Mouse (Mus musculus): ENCODE results near the gene Ccdc157.
"Not testable (repeated sequence)": the region's sequence is repeated elsewhere in the genome, so short reads cannot be mapped to it uniquely, and the experiment has no call there.

The Ccdc157 gene

GRCm38 (mm10) chr11:4123922-4124321 lies 36.2 kb downstream of the Ccdc157 start:
- DNase-seq: peak; percentile 61

- peak; percentile 72 for DNase-seq
These were observed 37.1 kb downstream of the Ccdc157 start, which contains the start of gene Sec14l2 for GRCm38 (mm10) chr11:4122742-4123579. Sec14l2 (minus strand) TSS chr11:4123415.

DNA sequence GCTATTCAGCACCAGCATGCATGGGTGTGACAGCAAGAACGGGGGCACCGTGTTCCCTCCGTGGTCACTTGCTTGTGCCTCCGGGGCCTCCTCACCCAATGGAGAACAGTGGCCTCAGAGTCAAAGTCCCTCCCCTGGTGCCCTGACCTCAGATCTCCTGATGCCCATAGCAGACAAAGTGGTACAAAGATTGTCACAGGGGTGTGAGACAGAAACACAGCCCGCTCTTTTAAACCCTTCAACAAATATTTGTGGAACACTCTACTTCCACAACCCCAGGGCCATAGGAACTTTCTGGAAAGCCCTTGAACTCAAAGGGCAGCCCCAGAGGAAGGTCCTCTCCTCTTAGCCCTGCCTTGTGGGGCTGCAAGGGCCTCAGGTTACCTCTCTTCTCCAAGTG lies 37.9 kb downstream of the Ccdc157 start:
- DNase-seq: no peak

GRCm38 (mm10) chr11:4121691-4122090 lies 38.4 kb downstream of the Ccdc157 start:
- DNase-seq: no peak

DNA sequence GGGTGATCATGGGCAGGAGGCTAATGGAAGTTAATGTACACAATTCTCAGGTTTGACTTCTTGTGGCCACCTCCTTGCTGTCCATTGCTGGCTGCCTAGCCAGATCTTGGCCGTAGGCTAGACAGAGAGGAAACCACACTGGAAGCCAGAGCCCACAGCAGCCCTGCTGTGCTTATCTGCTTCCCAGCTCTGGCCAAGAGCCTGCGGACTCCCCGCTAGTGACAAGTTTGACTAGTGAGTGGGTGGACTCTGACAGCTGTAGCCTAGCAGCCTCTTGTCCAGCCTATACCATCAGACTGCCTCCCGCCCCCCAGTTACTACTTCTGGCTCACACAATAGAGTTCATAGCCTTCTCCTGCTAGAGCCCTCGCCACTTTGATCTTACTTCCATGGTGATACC lies 40.5 kb downstream of the Ccdc157 start:
- no peak for DNase-seq

DNA sequence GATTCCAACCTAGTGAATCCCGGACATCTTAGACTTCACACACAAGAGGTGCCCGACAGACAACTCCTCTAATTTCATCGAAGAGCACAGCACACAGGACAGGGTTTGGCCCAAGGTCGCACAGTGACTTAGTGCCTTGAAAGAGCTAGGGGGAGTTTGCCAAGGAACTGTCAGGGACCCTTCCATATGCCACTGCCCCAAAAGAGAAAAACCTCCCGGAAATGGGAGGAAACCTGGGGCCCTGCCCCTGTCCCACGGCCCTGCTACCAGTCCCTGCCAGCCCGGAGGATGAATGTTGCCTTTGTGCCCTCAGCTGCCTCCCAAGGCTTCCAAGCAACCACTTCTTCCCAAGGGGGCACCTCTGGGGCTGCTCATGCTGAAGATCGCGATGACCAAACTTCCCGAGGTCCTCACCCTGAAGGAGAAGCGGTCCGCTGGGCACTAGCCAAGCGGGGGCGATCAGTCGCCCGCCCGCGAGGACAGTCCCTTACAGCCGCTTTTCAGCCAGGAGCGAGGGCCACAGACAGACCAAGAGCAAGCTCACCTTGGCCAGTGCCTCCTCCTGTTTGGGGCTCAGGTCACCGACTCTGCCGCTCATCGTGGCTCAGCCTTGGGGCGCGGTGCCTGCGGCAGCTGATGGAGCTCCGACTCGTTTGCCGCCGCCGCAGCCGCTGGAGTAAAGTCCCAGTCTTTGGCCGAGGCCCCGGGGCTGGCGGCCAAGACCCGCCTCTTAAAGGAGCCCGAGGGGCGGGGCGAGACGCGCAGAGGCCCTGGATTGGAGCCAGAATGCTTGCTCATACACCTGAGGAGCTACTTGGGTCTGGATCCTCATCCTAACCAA lies 41.8 kb downstream of the Ccdc157 start:
- peak; percentile 73 for DNase-seq

- peak; percentile 32 for DNase-seq
These were observed 42.6 kb downstream of the Ccdc157 start for GRCm38 (mm10) chr11:4117372-4118071.

GRCm38 (mm10) chr11:4116458-4117141 lies 43.5 kb downstream of the Ccdc157 start:
- no peak for DNase-seq

DNA sequence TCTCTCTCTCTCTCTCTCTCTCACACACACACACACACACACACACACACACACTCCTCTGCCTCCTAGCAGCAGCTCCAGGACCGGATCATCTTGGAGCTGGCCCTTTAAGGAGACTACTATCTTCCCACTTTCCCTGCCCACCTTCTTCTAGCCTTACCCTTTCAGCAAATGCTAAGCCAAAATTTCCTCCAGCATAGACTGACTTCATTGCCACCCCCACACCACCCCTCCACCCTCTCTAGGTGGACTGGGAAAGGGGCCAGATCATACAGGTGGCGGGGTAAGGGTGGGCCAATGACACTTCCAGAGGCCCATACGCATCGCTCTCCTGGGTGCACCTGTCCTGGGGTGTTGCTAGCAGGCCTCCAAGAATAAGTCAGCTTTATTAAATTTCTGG lies 44.7 kb downstream of the Ccdc157 start:
- no peak for DNase-seq

DNA sequence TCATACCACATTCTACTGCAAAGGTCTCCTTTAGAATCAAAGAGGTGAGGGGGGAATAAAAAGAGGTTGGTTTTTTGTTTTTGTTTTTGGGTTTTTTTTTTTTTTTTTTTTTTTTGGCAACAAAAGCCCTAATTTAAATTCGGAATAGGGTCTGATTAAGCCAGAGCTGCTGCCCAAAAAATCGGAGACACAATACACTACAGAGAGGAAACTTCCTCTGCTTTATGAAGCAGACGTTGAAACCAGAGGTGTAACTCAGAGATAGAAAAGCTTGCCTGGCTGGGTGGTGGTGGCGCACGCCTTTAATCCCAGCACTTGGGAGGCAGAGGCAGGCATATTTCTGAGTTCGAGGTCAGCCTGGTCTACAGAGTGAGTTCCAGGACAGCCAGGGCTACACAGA lies 45.6 kb downstream of the Ccdc157 start:
- DNase-seq: not testable (repeated sequence)

DNA sequence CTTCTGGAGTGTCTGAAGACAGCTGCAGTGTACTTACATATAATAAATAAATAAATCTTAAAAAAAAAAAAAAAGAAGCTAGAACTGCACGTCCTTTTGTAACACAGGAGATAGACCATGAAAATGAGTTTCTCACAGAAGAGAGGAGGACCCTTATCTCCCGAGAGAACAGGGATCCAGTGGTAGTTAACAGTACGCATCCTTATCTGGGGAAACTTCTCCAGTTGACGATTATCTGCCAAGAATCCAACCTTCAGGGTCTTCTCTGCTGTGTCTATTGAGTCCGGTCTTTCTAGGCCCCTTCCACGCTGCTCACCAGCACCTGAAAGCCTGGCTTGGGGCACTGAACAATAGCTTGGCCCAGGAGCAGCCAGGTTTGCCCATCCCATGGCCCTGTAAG lies 46.1 kb downstream of the Ccdc157 start:
- no peak for DNase-seq

GRCm38 (mm10) chr11:4113496-4113895 lies 46.6 kb downstream of the Ccdc157 start:
- no peak for DNase-seq

DNA sequence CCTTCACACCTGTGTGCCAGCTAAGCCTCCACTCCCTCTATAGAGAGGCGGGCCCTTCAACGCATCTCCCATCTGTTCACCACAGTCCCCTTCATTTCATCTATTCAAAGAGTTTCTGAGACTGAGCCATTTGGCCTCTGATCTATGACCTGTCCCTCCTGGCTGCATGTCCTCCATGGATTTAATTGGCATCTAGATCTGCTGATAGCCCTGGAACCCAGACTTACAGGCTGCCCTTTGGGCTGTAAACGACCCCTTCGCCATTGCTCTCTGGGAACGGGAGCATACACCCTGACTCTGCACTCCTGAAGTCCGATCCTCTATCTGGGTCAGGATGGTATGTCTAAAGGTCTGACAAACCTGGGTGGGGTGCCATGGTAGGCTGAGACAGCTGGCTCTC lies 47.2 kb downstream of the Ccdc157 start:
- DNase-seq: no peak

- no peak for DNase-seq
These were observed 48.1 kb downstream of the Ccdc157 start for GRCm38 (mm10) chr11:4112033-4112432.

DNA sequence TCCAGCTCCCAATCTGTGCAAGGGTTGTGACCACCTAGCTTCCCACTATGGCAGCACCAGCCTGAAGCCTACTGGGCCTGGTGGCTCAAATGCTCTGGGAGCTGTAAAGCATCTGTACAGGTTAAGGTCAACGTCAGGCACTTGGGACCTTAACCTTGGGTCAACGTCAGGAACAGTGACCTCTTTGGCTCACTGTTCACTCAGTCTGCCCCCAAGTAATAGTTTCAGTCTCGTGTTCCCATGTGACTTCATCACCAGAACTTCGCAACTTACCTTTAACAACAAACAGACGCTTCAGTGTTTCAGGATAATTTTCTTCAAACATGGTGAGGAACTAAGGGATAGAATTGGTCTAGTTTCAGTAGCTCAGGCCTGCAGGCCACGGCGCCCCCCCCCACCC lies 51.4 kb downstream of the Ccdc157 start:
- no peak for DNase-seq

DNA sequence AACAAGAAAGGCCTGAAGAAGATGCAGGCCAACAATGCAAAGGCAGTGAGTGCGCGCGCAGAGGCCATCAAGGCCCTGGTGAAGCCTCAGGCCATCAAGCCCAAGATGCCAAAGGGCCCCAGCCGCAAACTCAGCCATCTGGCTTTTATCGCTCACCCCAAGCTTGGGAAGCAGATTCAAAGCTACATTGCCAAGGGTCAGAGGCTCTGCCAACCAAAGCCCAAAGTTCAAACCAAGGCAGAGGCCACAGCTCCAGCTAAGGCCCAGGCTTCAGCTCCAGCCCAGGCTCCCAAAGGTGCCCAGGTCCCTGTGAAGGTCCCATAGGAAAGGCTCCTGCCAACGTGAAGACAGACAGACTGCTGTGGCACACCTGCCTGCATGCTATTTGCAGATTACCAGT lies 52.2 kb downstream of the Ccdc157 start:
- DNase-seq: not testable (repeated sequence)

DNA sequence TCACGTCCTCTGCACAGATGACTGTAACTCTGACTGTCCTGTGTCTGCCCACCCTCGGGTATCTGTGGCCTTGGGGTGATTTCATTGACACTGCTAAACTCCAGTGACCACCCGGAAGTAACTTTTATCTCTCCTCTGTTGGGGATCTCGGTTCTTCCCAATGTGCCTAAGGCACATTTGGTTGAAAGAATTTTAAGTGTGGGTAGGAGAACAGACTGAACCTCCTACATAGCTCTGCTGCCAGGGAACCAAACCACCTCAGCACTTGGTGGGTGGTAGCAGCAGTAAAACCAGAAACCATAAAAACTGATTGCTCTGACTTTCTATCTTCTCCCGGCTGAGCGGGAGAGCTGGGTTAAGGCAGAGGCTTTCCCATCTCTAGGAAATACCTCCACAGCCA lies 54.6 kb downstream of the Ccdc157 start:
- DNase-seq: no peak

GRCm38 (mm10) chr11:4104989-4105388 lies 55.1 kb downstream of the Ccdc157 start:
- DNase-seq: no peak

GRCm38 (mm10) chr11:4103522-4103921 lies 56.6 kb downstream of the Ccdc157 start:
- no peak for DNase-seq

DNA sequence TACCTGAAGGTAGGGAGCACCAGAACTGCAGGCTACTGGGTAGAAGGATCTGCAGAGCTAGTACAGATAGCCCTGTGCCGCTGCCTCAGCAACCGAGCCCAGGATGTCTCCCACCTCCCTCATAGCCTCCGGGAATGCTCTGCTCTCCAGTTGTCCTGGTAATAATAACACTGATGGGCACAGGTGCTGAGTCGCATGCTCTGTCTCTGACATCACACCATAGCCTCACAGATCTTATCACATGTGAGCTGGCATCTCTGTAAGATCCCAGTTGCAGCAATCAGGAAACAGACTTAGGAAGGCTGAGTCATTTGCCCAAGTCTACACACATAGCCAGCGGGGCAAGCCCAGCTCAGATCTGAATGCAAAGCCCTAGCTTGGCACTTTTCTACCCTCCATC lies 58.2 kb downstream of the Ccdc157 start:
- no peak for DNase-seq

- DNase-seq: no peak
These were observed 60.6 kb downstream of the Ccdc157 start for GRCm38 (mm10) chr11:4099447-4099846.

DNA sequence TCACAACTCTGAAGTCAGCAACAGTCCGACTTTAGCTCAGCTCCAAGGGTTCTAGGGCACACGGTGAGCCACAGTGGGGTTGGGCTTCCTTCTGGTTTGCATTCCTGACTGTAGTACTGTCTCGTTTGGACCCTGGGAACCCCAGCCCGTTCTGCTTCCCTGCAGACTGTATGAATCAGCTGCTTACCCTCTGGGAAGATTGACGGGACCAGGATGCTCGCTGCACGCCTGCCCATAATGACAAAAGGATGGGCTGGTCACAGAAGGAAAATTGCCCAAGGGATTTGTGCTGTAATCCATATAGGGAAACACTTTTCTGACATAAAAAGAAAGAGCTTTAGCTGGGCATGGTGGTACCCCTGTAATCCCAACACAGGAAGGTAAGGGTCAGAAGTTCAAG lies 61.3 kb downstream of the Ccdc157 start:
- no peak for DNase-seq

DNA sequence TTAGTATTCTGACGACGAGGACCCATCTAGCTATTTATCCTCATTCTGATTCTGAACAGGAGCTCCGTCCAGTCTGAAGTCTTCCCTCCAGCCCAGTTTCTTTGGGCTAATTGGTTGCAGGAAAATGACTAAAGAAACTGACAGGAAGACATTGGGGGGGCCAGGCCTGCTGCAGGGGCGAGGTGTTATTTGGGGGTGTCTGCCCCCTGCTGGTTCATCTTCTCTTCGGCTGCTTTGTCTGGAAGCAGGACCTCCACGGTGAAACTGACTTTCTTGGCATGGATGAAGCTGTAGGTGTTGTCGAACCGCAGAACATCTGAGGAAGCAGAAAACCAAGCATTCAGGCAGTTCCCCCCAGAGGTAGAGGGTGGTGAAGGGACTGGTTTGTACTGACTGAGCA lies 62.0 kb downstream of the Ccdc157 start:
- DNase-seq: no peak

All from retina, postnatal 1 day (tissue).